Mouse (Mus musculus) right cerebral cortex, postnatal 14 days (tissue): ENCODE data around the gene Grwd1.
A peak's percentile ranks its signal among the peaks of the same experiment; 100 is the strongest.
"Not testable (repeated sequence)": the region's sequence is repeated elsewhere in the genome, so short reads cannot be mapped to it uniquely, and the experiment has no call there.

Source experiments
- DNase-seq: peaks from one replicate; pipeline ENCODE4 v3.0.0; 2022

Gene Grwd1

DNA sequence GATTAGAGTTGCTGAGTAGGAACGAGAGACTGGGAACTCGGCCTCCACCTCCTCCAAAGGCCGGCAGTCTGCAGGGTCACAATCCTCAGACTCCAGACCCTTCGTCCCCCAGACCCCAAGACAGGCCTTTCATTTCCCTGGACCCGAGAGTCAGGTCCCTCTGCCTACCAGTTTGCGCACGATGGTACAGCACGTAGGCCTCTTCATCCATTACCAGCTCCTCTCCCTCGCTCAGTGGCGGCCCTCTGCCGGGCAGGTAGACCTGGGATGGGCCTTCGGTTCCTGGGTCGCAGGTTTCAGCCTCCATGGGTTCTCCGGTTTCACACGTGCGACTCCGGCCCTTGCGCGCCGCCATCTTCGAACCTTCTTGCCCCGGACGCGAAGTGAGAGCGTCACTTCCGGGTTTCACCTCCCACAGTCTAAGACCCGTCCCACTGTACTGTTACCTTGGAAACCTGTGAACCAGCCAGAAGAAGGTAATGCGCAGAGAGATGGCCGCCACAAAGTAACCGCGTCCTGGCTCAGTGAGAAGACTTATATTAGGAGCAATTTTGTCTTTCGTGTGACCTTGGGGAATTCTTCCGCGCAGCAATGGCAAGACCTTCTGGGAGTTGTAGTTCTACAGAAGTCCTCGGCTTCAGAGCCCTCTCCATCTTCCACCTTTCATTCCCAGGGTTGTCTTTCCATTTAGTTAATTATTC, at the start of gene Grwd1:
Gene Grwd1 (minus strand): TSS at position 518 of the 701 bp plus-strand sequence.
- DNase-seq: peak; percentile 86

DNA sequence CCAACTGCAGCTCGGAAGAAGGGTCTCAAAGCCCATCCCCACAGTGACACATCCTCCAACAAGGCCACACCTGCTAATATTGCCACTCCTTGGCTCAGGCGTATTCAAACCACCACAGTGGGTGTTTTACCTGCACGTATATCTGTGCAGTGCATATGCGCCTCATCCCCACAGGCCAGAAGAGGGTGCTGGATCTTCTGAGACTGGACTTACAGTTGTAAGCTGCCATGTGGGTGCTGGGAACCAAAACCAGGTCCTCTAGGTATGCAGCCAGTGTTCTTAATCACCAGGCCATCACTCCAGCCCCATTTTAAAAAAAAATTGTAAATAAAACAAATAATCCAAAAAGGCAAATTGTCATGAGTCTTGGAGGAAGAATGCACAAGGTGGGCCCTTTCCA, 49.8 kb upstream of the Grwd1 start:
- DNase-seq: no peak

DNA sequence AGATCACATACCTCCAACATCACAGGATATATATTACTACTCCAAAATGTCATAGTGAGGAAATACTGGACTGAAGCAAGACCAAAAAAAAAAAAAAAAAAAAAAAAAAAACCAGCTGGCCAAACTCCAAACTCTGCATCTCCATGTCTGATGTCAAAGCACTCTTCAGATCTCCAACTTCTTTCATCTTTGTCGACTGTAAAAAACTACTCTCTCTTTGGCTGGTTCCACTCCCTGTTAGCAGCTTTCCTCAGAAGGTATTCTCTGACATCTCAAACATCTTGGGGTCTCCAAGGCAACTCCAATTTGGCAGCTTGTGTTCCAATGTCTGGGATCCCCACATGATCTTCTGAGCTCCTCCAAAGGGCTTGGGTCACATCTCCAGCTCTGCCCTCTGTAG, 47.5 kb upstream of the Grwd1 start, which contains the start of gene Grin2d:
Gene Grin2d (minus strand): TSS at position 101 of the 400 bp plus-strand sequence.
- DNase-seq: not testable (repeated sequence)

DNA sequence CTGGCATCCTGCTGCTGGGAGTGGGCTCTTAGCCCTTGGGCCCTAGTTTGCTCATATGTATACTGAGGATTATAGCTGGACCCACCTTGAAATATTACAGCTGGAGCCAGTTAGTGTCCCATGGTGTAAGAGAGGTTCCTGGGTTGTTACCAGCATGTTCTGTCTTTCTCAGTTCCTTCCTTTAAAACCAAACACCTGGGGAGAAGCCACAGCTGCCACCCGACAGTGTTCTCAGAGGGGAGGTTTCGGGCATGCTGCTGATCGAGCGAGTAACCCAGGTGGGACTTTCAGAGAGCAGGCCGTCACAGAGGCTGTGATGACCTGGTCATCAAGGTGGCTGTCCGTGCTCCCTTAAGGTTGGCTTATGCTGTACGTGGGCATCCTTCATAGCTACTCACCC, 46.2 kb upstream of the Grwd1 start:
- no peak for DNase-seq

DNA sequence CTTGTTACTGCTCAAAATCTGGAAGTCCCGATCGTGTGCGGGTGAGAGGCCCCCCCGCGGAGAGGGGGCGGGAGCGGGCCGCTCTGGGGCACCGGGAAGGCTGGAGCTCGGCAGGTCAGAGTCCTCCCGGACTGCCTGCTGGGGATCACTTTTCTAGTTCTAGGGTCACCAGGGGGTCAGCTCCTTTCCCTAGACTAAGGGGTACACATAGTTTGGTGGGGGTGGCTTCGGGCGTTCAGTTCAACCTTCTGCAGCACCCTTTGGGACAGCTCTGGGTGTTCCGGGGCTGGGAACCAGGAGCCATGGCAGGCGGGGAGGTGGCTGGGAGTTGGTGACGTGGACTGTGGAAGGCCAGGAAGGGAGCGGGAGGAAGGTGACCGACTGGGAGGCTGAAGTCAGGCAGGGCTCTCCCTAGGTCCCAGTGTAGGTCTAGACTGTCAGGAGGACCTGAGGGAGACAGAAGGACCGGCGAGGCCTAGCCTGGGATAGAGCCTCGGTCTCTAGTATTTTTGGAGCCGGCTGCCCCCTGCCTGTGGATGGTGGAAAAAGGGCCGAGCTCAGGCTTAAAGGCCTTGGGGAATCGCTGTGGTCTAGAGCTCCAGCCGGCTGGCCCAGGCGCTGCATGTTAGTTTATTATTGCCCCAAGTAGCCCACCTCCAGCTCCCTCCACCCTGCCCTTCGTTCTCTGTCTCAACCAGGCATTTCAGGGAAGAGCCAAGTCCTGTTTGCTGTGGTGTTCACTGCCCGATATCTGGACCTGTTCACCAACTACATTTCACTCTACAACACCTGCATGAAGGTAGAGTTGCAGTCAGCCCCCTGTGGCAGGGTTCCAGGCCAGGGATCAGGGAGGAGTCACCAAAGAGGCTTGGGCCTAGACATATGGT, 42.6 kb upstream of the Grwd1 start:
- DNase-seq: peak; percentile 46

DNA sequence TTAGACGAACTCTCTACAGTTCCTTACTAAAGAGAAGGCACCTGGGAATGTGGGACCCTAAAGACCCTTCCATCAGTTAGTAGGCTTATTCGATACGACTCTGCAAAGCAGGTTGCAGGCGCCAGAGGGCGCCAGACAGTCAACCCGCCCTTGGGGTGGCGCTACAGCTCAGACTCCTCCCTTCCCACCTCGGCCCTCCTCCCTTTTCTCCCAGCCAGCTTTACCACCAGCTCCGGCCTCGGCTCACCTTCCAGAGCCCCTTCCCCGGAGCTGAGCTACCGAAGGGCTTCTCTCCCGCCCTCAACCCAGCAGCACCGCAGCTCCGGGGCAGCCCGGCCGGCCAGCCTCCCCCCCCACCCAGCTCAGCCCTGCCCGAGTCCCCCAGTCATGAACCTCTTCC, 41.9 kb upstream of the Grwd1 start, which contains the start of gene Kdelr1:
Gene Kdelr1 (plus strand): TSS at position 149 of the 400 bp plus-strand sequence.
- peak; percentile 88 for DNase-seq

DNA sequence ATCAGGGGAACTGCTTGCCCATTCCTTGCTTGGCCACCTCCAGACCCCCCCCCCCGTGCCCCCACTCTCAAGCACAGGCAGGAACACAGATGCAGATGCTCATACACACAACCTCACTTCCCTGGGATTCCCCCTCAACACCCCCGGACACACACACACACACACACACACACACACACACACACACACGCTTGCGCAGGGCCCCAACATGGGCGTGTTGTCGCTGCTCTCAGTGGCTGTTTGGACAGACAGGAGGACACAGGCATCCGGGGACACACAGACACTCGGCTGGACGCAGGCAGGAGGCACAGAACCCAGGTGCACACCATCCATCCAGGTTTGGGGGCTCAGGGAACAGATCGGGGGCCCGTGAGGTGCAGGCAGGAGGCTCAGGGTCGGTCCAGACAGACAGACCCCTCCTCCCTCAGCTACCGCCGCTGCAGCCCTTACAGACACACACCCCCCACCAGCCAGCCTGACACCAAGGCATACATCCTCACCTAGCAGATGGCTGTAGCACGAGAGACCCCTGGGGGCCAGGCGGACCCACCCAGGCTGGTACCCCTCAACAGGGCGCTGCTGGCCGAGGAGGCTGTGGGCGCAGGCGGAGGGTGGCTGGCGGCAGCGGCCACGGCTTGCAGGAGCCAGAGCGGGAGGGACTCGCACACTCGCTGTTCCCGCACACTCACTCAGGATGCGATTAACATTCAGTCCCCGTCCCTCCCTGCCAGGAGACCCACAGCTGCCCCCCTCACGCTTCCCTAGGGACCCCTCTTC, 39.7 kb upstream of the Grwd1 start:
- peak; percentile 44 for DNase-seq

DNA sequence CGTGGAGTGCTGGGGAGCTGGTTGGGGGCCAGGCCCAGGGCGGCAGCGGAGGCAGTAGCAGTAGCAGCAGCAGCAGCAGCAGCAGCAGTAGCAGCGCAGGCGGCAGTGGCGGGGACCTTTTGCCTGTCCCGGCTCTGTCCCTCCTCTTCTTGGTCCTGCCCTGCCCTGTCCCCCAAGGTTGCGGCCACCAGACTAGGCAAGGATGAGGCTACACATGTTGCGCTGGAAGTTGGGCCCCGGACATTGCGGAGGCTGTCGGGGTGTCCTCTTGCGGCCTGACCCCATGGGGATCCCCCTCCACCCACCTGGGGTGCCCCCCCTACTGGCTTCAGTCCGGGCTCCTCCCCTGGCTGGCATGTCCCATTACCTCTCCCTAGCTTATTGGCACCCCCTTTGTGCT, 39.0 kb upstream of the Grwd1 start:
- no peak for DNase-seq

DNA sequence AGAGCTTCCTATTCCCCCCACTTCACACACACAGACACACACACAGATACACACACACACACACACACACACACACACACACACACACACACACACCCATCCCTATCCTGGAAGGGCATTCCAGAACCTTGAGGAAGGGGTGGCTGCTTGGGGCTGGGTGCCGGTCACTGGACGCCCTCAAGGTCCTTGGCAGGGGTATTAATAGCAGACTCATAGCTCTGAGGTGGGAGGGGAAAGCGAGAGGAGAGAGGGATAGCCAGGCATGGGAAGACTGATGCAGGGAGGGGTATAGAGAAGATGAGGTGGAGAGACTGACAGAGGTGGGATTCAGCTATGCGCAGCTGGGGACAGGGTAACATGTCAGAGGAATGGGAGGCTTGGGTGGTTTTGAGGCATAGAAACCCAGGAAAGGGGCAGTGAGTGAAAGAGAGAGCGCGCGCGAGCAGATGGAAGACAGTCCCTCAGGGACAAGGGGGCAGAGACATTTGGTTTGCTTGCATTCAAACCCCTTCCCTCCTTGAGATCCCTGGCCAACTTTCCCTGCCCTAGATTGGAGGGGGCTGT, 38.4 kb upstream of the Grwd1 start:
- DNase-seq: no peak

DNA sequence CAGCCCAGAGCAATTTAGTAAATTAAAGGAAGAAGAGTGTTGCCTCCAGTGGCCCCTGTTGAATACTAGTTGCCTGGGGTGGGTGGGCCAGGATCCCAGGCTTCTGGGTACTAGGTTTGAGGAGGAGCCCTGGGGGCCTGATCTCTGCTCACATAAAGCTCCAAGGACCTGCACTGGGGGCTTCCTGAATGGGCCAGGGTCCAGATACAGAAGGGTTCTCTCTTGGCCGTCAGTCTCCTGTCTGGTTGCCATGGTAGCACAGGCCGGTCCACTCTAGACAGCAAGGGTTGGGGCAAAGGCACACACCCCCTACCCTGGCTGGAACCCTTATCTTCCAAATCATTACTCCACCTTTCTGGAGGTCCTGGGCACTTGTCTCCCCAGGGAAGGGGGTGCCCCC, 37.1 kb upstream of the Grwd1 start:
- no peak for DNase-seq

DNA sequence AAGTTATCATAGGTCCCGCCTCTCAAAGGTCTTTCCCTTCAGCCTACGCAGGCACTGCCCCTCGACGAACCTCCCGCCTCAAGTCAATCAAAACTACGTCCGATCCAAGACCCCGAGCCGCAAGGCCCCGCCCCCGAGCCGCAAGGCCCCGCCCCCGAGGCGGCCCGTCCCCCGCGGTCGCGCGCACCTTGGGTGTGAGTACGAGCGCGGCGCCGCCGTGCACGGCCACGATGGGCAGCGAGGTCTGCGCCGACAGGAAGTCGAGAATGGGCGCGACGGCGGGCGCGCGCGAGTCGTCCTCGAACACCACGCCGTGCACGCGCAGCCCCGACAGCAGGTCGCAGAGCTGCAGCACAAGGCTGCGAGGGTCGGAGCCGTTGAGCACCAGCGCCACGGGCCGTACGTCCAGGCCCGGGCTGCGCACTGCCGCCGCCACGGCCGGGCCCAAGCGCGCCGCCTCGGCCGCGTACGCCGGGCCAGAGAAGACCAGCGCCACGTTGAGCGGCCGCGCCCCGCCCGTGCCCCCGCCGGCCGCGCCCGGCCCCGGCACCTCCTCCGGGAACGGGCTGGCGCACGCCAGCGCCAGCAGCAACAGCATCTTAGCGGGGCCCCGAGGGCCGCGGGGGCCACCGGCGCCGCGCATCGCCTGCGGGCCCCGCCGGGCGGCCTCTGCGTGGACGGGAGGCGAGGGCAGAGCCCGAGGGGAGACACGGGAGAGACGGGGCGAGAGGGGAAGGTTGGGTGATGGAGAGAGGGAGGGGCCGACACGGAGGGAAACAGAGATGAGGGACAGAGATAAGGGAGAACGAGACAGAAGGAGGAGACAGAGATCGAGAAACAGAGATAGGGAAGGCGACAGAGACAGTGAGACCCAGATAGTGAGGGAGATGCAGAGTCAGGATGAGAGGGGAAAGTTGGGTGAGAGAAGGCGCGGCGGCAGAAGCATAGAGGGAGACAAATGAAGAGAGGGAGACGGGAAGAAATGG, 35.5 kb upstream of the Grwd1 start:
- DNase-seq: peak; percentile 91

DNA sequence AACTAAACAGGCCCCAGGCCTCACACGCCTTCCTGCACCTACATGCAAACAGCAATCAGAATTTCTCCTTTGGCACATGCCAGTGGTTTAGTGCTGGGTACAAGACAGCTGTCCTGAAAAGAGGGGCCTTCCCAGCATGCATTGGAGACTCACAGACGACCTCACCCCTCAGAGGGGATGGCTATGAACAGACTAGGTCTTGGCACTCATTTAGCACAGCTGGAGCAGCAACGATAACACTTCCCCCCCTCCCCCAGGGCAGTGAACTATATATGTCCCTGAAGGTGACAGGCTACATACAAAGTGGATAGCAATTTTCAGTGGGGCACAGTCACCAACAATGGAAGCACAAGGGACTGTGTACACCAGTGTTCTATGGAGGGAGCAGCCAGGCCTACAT, 33.7 kb upstream of the Grwd1 start:
- no peak for DNase-seq

DNA sequence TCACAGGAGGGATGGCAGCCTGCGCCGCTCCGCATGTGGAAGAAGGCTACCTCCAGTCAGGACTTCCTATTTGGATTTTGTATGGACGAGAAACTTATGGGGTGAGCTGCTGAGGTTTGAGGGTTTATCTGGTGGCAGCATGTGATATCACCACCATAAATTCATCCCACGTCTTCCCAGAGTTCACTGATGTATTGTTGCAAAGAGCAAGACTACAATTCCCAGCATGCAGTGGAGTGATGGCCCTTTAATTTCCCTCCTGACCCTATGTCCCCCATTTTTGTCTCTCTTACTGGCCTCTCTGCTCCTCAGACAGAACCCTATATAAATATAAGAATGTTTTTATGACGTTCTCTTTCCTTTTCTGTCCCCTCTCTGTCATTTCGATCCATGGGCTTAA, 32.1 kb upstream of the Grwd1 start:
- no peak for DNase-seq

DNA sequence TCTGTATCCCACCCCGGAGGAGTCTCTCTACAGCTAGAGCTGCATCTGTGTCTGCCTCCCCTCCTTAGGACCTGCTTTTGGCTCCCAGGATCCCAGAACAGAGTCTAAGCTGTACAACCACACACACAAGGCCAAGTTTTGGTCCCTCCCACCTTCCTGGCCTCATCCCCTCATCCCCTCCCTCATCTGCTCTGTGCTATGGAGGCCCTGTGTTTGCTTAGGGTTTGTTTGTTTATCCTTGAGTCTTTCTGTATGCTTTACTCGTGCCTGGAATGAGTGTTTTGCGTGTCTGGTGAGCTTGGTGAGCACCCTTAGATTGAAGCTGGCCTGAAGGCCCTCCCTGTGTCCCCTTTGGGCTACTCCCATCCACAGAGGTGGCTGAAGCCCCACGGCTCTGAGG, 28.3 kb upstream of the Grwd1 start:
- DNase-seq: no peak

DNA sequence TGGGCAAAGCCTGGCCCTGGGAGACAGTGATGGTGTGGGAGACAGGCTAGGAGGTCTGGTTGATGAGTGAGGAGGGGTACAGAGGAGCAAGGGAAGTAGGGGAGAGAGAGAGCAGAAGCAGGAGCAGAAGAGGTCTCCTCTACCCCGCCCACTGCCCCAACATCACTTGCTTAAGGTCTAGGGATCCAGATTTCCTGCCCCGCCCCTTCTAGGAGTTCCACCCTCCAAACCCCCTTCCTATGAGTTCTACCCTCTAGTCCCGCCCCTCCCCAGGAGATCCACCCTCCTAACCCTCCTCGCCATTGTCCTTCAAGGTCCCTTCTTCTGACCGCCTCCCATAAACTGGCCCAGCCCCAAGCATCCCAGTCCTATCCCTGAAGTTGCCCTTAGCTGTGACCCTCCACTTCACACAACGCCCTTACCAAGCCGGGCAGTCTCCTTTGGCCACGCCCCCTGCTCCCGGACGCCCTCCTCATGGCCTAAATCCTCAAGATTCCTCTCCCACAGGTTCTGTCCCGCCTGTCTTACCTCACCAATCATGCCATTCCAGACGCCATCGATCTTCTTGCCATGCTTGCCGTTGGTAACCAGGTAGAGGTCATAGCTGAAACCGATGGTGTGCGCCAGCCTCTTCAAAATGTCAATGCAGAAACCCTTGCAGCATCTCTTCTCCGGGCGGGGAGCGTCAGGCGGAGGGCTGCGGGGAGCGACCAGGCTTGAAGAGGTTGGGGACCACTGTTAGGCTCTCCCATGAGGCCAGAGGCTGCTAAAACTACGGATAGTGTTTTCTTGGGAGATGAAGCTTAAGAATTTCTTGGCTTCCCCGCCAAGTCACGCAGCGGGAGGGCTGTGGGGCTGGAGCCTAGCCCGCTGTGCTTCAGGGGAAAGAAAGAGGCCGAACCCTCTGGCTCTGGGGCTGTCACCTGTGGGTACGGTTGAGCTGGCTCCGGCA, 26.5 kb upstream of the Grwd1 start:
- DNase-seq: no peak

DNA sequence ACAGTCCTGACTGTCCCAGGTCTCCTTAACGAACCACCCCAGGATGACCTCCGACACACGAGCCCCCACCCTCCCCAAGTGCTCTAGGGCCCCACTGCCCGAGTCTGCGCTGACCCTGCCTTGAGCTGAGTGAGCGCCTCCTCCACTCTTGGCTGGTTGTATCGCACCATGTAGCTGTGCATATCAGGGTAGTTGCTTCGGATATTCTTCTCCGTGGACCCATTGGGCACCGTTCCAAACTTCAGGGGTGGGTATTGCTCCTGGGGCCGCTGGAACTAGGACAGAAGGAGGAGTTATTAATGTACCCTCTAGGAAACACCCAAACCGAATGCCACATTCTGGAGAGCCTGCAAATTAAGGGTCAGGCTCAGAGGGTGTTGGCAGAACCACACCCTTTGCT, 22.3 kb upstream of the Grwd1 start:
- no peak for DNase-seq

DNA sequence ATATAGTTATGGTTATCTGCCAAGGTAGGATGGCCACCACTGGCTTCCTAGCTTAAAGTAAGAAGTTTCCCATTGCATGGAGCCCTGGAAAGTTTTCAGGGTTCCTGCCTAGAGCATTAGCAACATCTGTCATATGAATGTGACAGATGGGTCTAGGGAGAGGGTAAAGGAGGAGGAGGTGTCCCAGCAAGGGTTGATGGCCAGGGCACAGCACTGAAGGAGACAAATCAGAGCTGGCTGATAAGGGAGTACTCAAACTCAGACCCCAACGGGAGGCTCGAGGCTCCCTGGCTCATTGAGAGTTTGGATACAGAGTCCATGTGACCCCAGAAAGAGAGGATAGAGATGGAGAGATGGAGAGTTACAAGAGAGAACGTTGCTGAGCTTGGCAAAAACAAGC, 19.9 kb upstream of the Grwd1 start:
- DNase-seq: no peak

DNA sequence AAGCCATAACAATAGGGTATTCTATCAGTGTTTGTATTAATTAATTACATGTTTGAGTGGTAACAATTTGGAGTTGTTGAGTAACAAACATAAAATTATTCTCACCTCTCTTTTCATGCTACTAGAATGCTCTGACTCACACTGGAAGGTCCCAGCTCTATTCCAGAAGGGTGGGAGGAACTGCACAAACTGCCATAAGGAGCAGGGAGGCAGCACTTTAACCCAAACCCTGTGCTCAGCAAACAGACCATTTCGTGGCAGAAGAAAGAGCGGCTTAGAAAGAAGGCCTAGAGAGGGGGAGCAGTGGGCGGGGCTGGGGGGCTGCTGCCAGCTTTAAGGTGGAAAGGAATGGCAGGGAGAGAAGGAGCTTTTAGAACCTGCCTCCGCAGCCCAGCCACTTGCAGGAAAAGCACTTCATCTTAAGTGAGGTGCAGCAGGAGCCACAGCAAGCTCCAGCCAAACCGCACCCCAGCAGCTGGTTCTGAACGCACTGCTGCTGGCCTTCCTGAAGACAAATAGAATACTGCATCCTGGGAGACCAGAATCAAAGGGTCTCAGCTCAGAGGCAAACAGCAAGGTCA, 17.8 kb upstream of the Grwd1 start:
- no peak for DNase-seq

DNA sequence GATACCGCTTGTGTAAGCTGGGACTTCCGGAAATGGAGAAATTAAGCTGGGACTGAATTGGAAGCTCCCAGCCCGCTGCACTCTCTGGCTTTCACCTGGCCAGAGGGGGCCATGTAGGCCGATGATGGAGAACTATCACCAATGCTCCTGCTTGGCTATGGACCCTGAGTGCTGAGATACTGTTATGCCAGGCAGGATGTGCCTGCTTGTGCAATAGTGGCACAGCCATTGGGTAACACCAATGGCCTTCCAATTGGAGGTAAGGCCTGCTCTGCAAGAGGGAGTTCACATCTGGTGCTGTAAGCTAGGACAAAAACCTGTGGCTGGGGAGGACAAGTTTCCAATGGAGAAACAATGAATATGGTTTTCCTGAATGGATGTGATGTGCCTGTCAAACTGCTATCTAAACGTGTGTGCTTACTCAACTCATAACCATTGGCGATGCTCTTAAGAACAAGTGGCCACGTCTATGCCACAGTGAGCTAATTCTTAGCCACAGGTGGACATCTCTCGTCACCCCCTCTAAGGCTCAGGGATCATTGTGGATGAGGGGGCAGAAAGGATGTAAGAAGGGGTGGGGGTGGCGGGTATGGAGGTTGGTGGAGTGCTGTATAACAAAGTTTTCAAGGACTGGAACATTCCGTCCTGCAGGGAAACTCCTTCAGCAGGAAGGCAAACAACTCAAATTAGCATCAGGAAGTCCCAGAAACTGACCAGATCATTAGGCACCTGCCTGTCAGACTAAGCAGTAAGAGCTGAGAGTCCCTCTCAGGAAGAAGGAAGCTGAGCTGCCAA, 12.4 kb upstream of the Grwd1 start:
- no peak for DNase-seq
